Mouse (Mus musculus): ENCODE measurements at regions not wholly inside any gene's neighbourhood (a gene's known extent, or its start where the extent isn't known, plus 50 kb on each side); places are given as distances from the start of the nearest gene placed in this dataset.

DNA sequence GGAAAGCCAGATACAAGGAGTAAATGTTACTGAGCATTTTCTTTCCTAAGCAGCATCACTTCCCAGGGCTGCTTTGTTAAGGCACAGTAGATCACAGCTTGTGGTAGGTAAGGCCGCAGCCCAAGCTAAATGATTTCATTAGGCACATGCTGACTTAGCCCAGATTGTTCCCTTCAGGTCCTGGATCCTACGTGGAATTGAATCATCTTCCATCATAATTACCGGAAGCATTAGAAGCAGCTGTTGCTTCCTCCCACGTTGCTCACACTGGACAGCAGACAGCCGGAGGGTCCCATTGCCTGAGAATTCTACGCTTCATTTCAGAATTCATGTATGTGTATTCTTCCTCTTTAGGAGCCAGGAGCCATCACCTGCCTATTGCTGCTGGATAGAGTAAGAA lies 458.6 kb upstream of the Rag2 start:
- TF ChIP-seq CTCF (IDR thresholded peaks at IDR 0.05) = no peak
- TF ChIP-seq EP300 (IDR thresholded peaks at IDR 0.05) = no peak
- Histone ChIP-seq H3K4me2 (replicated peaks; ENCODE audit: low read depth, low read length) (no peak overlapping the region), H3K27ac (ENCODE audit: low read length) (no peak overlapping the region), H3K4me1 (ENCODE audit: insufficient read depth, low read depth, low read length) (no peaks in the 10 kb centered on the region), H3K4me3 (ENCODE audit: low read depth, low read length) (no peak overlapping the region), H3K9ac (replicated peaks; ENCODE audit: low read depth) (no peak overlapping the region), H3K27me3 (replicated peaks; ENCODE audit: insufficient read depth, low read length) (no peaks in the 10 kb centered on the region), H3K9me3 (ENCODE audit: low read length) (no peaks in the 10 kb centered on the region), H3K36me3 (ENCODE audit: insufficient read depth, low read length) (no peaks in the 10 kb centered on the region)
- WGBS = 74% methylated on average over 6 of the region's 6 CpGs
- ATAC-seq (no peak), DNase-seq (ENCODE audit: low spot score) (no peak)

DNA sequence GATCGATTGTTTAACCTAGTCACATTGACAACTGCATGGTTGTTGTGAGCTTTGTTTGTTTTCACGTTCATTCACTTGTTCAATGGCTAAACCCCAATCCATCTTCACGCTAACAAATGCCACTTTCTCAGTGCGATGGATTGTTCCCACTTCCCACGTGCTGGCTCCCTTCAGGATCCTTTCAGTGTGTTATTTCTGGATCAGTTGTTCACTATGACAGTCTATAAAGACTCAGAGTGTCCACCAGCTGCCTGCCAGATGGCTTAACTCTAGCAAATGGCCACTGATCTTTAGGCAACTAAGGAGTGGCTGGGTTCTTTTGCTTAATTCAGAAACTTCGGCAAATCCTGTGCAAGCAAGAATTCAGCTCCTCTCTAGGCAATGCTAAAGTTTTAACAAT lies 451.7 kb upstream of the Rag2 start:
- Histone ChIP-seq H3K4me2 (replicated peaks; ENCODE audit: low read depth, low read length) (no peak overlapping the region), H3K27me3 (replicated peaks; ENCODE audit: insufficient read depth, low read length) (no peaks in the 10 kb centered on the region), H3K4me1 (ENCODE audit: insufficient read depth, low read depth, low read length) (no peaks in the 10 kb centered on the region), H3K9ac (replicated peaks; ENCODE audit: low read depth) (no peak overlapping the region), H3K27ac (ENCODE audit: low read length) (no peak overlapping the region), H3K9me3 (ENCODE audit: low read length) (no peaks in the 10 kb centered on the region), H3K4me3 (ENCODE audit: low read depth, low read length) (no peak overlapping the region), H3K36me3 (ENCODE audit: insufficient read depth, low read length) (no peaks in the 10 kb centered on the region)
- TF ChIP-seq EP300 (IDR thresholded peaks at IDR 0.05) (no peak), CTCF (IDR thresholded peaks at IDR 0.05) (no peak)
- DNase-seq (ENCODE audit: low spot score) (peak; percentile 15), ATAC-seq (no peak)
- WGBS = 36% methylated on average over 6 of the region's 6 CpGs

DNA sequence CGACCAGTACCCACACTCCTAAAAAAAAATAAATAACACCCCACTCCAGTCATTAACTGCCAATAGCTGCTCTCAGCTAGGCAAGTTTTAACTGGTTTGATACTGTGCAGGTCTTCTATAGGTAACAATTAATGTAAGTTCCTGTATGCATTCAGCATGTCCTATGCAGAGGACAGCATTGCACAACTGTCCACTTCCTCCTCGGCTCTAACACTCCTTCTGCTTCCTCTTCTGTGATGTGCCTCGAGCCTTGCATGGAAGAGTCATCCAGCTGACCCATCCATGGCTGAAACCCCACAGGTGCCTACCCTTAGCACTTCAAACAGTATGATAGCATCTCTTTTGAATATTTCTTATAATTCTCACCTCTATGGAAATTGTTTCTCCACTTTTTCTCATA lies 449.4 kb upstream of the Rag2 start:
- no peak overlapping the region for H3K9ac ChIP-seq (replicated peaks; ENCODE audit: low read depth)
- no peak overlapping the region for H3K4me2 ChIP-seq (replicated peaks; ENCODE audit: low read depth, low read length)
- no peaks in the 10 kb centered on the region for H3K9me3 ChIP-seq (ENCODE audit: low read length)
- DNase-seq (ENCODE audit: low spot score) = no peak
- H3K36me3 ChIP-seq (ENCODE audit: insufficient read depth, low read length) = no peaks in the 10 kb centered on the region
- no peak for ATAC-seq
- H3K27me3 ChIP-seq (replicated peaks; ENCODE audit: insufficient read depth, low read length) = no peaks in the 10 kb centered on the region
- TF ChIP-seq CTCF (IDR thresholded peaks at IDR 0.05) (no peak), EP300 (IDR thresholded peaks at IDR 0.05) (no peak)
- H3K27ac ChIP-seq (ENCODE audit: low read length) = no peak overlapping the region
- WGBS = 59% methylated on average over 3 of the region's 3 CpGs
- H3K4me3 ChIP-seq (ENCODE audit: low read depth, low read length) = no peak overlapping the region
- no peaks in the 10 kb centered on the region for H3K4me1 ChIP-seq (ENCODE audit: insufficient read depth, low read depth, low read length)

GRCm38 (mm10) chr2:101206637-101207036 lies 417.9 kb upstream of the Rag2 start:
- Histone ChIP-seq H3K4me3 (ENCODE audit: low read depth, low read length) (no peak overlapping the region), H3K27me3 (replicated peaks; ENCODE audit: insufficient read depth, low read length) (no peaks in the 10 kb centered on the region), H3K36me3 (ENCODE audit: insufficient read depth, low read length) (no peaks in the 10 kb centered on the region), H3K4me1 (ENCODE audit: insufficient read depth, low read depth, low read length) (no peaks in the 10 kb centered on the region), H3K27ac (ENCODE audit: low read length) (no peak overlapping the region), H3K9me3 (ENCODE audit: low read length) (no peaks in the 10 kb centered on the region), H3K4me2 (replicated peaks; ENCODE audit: low read depth, low read length) (no peak overlapping the region), H3K9ac (replicated peaks; ENCODE audit: low read depth) (no peak overlapping the region)
- no peak for TF ChIP-seq EP300 (IDR thresholded peaks at IDR 0.05)
- no peak for TF ChIP-seq CTCF (IDR thresholded peaks at IDR 0.05)
- no peak for ATAC-seq
- no peak for DNase-seq (ENCODE audit: low spot score)
- 47% methylated on average over 3 of the region's 3 CpGs for WGBS

DNA sequence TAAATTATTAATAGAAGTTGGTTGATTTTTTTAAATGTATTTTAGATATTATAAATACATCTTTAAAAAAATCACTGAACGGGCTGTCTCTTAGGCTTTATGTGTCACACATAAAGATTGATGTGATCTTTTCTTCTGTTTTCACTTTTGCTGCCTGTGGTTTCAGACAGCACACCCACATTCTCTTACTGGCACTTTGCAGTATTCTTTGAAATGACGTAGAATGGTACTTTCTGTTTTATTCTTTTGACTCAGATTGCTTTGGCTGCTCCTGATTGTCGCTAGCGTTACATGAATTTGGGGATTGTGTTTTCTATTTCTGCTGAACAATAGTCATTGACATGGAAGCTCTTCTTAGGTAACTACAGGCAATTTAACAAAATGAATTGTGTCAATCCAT lies 415.4 kb upstream of the Rag2 start:
- H3K27me3 ChIP-seq (replicated peaks; ENCODE audit: insufficient read depth, low read length) = no peaks in the 10 kb centered on the region
- H3K27ac ChIP-seq (ENCODE audit: low read length) = no peak overlapping the region
- TF ChIP-seq CTCF (IDR thresholded peaks at IDR 0.05) = no peak
- TF ChIP-seq EP300 (IDR thresholded peaks at IDR 0.05) = no peak
- ATAC-seq = no peak
- 74% methylated on average over 4 of the region's 4 CpGs for WGBS
- no peaks in the 10 kb centered on the region for H3K9me3 ChIP-seq (ENCODE audit: low read length)
- no peaks in the 10 kb centered on the region for H3K4me1 ChIP-seq (ENCODE audit: insufficient read depth, low read depth, low read length)
- no peak overlapping the region for H3K9ac ChIP-seq (replicated peaks; ENCODE audit: low read depth)
- no peak overlapping the region for H3K4me3 ChIP-seq (ENCODE audit: low read depth, low read length)
- H3K4me2 ChIP-seq (replicated peaks; ENCODE audit: low read depth, low read length) = no peak overlapping the region
- no peak for DNase-seq (ENCODE audit: low spot score)
- no peaks in the 10 kb centered on the region for H3K36me3 ChIP-seq (ENCODE audit: insufficient read depth, low read length)

- H3K27ac ChIP-seq (ENCODE audit: low read length) = no peak overlapping the region
- no peak overlapping the region for H3K9ac ChIP-seq (replicated peaks; ENCODE audit: low read depth)
- no peaks in the 10 kb centered on the region for H3K4me1 ChIP-seq (ENCODE audit: insufficient read depth, low read depth, low read length)
- H3K4me2 ChIP-seq (replicated peaks; ENCODE audit: low read depth, low read length) = no peak overlapping the region
- DNase-seq (ENCODE audit: low spot score) (peak; percentile 6), ATAC-seq (no peak)
- no peaks in the 10 kb centered on the region for H3K9me3 ChIP-seq (ENCODE audit: low read length)
- no peaks in the 10 kb centered on the region for H3K36me3 ChIP-seq (ENCODE audit: insufficient read depth, low read length)
- no peaks in the 10 kb centered on the region for H3K27me3 ChIP-seq (replicated peaks; ENCODE audit: insufficient read depth, low read length)
- no peak for TF ChIP-seq CTCF (IDR thresholded peaks at IDR 0.05)
- H3K4me3 ChIP-seq (ENCODE audit: low read depth, low read length) = no peak overlapping the region
These were observed 403.8 kb upstream of the Rag2 start for GRCm38 (mm10) chr2:101220759-101221158.

DNA sequence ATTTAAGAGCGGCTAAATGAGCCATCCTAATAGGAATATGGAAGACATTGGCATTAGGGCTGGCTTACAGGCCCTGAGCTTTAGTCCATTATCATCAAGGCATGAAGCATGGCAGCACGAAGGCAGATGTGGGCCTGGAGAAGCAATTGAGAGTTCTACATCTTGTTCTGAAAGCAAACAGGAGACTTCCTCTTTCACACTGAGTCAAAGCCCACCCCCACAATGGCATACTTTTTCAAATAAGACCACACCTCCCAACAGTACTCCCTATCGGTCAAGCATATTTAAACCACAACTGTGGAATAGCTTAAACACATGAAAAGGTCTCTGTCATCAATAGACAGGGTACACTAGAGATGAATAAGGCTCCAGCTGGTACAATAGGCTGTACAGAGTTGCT lies 381.5 kb upstream of the Rag2 start:
- TF ChIP-seq EP300 (IDR thresholded peaks at IDR 0.05) (no peak), CTCF (IDR thresholded peaks at IDR 0.05) (no peak)
- H3K27ac ChIP-seq (ENCODE audit: low read length) = no peak overlapping the region
- no peak overlapping the region for H3K4me3 ChIP-seq (ENCODE audit: low read depth, low read length)
- H3K27me3 ChIP-seq (replicated peaks; ENCODE audit: insufficient read depth, low read length) = no peaks in the 10 kb centered on the region
- H3K36me3 ChIP-seq (ENCODE audit: insufficient read depth, low read length) = no peaks in the 10 kb centered on the region
- no peaks in the 10 kb centered on the region for H3K4me1 ChIP-seq (ENCODE audit: insufficient read depth, low read depth, low read length)
- ATAC-seq (no peak), DNase-seq (ENCODE audit: low spot score) (no peak)
- no peaks in the 10 kb centered on the region for H3K9me3 ChIP-seq (ENCODE audit: low read length)
- no peak overlapping the region for H3K4me2 ChIP-seq (replicated peaks; ENCODE audit: low read depth, low read length)
- 71% methylated on average over 3 of the region's 3 CpGs for WGBS
- no peak overlapping the region for H3K9ac ChIP-seq (replicated peaks; ENCODE audit: low read depth)
